ENCODE assay signal across 8 mouse cellular contexts in the genomic region with DNA sequence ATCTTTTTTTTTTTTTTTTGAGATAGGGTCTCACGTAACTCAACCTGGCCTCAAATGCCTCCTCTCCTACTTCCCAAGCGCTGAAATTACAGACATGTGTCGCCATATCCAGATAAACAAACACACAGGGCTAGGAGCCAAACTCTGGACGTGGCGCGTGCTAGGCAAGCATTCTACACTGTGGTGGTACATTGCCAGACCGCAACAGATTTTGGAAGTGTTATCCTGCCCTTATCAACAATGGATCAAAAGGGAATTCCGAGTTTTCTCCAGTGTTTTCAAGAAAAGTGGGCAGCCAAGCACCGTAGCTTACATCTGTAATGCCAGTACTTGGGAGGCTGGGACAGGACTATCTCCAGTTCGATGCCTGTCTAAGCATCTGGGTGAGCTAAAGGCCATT. TPM values are rescaled to one million over a fixed set of nuclear protein-coding genes. Genes with fewer than 3 reads are reported as not detected.
DNase-seq lines count a peak whose midpoint lies in the region; ATAC-seq and TF ChIP-seq lines count a peak whose summit lies in the region.

No protein-coding gene starts in this region.

- WGBS in heart, postnatal 0 days, result 27% methylated on average over 10 of the region's 10 CpGs
- WGBS in hindbrain, embryonic 15.5 days, result 39% methylated on average over 10 of the region's 10 CpGs
- WGBS in midbrain, embryonic 14.5 days, result 46% methylated on average over 10 of the region's 10 CpGs

- TF ChIP-seq EP300 in heart, postnatal 0 days (IDR thresholded peaks at IDR 0.05; ENCODE audit: low read depth), result no peak

- no peak for ATAC-seq in heart, postnatal 0 days (ENCODE audit: insufficient read depth, low read depth)
- no peak for ATAC-seq in hindbrain, embryonic 15.5 days (ENCODE audit: low FRiP score, low read depth)
- ATAC-seq in midbrain, embryonic 14.5 days (ENCODE audit: low FRiP score, low TSS enrichment), result no peak

- peak overlapping the region; percentile 81; the same call in 1 of the 2 replicates for H3K27ac ChIP-seq in heart, postnatal 0 days (ENCODE audit: low read depth)
- H3K27ac ChIP-seq in cortical plate, adult 2 months (ENCODE audit: insufficient read depth, low read length), result no peak overlapping the region
- H3K27ac ChIP-seq in hindbrain, embryonic 15.5 days (replicated peaks), result no peak overlapping the region
- no peak overlapping the region for H3K27ac ChIP-seq in midbrain, embryonic 14.5 days (replicated peaks; ENCODE audit: low read depth, low read length)

- H3K27me3 ChIP-seq in heart, postnatal 0 days (ENCODE audit: control insufficient read depth, insufficient read depth, low read length), result no peaks in the 10 kb centered on the region
- H3K27me3 ChIP-seq in hindbrain, embryonic 15.5 days, result no peaks in the 10 kb centered on the region
- H3K27me3 ChIP-seq in midbrain, embryonic 14.5 days (ENCODE audit: control insufficient read depth, insufficient read depth, low read length), result no peaks in the 10 kb centered on the region

- H3K4me2 ChIP-seq in heart, postnatal 0 days (ENCODE audit: low read depth, low read length), result peak overlapping the region; percentile 78
- H3K4me2 ChIP-seq in hindbrain, embryonic 15.5 days, result peak overlapping the region; percentile 67
- peak overlapping the region; percentile 74 for H3K4me2 ChIP-seq in midbrain, embryonic 14.5 days (ENCODE audit: low read length)

- peak overlapping the region; percentile 67 for H3K4me3 ChIP-seq in heart, postnatal 0 days (ENCODE audit: low read depth, low read length)
- peak overlapping the region; percentile 72 for H3K4me3 ChIP-seq in cortical plate, adult 2 months (ENCODE audit: insufficient read depth, low read length)
- H3K4me3 ChIP-seq in hindbrain, embryonic 15.5 days, result peak overlapping the region; percentile 69
- peak overlapping the region; percentile 54 for H3K4me3 ChIP-seq in midbrain, embryonic 14.5 days (replicated peaks; ENCODE audit: low read depth, low read length)

- H3K4me1 ChIP-seq in heart, postnatal 0 days (ENCODE audit: control insufficient read depth, insufficient read depth), result peaks cover 14% of the 10 kb centered on the region
- H3K4me1 ChIP-seq in cortical plate, adult 2 months (ENCODE audit: control insufficient read depth, insufficient read depth, low read length), result peaks cover 1% of the 10 kb centered on the region; the same call in 1 of the 2 replicates
- peaks cover 33% of the 10 kb centered on the region for H3K4me1 ChIP-seq in hindbrain, embryonic 15.5 days (replicated peaks)
- H3K4me1 ChIP-seq in midbrain, embryonic 14.5 days (ENCODE audit: control insufficient read depth, insufficient read depth, low read length), result peaks cover 18% of the 10 kb centered on the region

- peak overlapping the region; percentile 76 for H3K9ac ChIP-seq in heart, postnatal 0 days (replicated peaks; ENCODE audit: low read depth, low read length)
- H3K9ac ChIP-seq in hindbrain, embryonic 15.5 days, result peak overlapping the region; percentile 71
- H3K9ac ChIP-seq in midbrain, embryonic 14.5 days (replicated peaks; ENCODE audit: low read length), result peak overlapping the region; percentile 54

- no peak for TF ChIP-seq CTCF in heart, postnatal 0 days (IDR thresholded peaks at IDR 0.05; ENCODE audit: low read depth)
- no peak for TF ChIP-seq CTCF in cortical plate, adult 2 months (IDR thresholded peaks at IDR 0.05; ENCODE audit: extremely low read depth, insufficient read depth, low read length)

- no peak for TF ChIP-seq POLR2A in cortical plate, adult 2 months (IDR thresholded peaks at IDR 0.05; ENCODE audit: extremely low read depth, insufficient read depth, low read length)

- no peak for DNase-seq in heart, postnatal 0 days (ENCODE audit: low spot score)
- DNase-seq in heart, postnatal 10 days, result no peak
- DNase-seq in midbrain, embryonic 14.5 days, result no peak
- DNase-seq in urinary bladder, postnatal 4 days (ENCODE audit: low spot score in 2 of 2), result no peak
- no peak for DNase-seq in adrenal gland, postnatal 4 days (ENCODE audit: low spot score in 2 of 2)
- no peak for DNase-seq in right cerebral cortex, adult 2 months (ENCODE audit: low spot score in 2 of 2)

- intact Hi-C loops in heart, postnatal 10 days (cut with DNase I), result loop anchor here (2.0 kb wide), 1 partner anchor 31 kb away; a partner anchor contains a TSS

- no peaks in the 10 kb centered on the region for H3K9me3 ChIP-seq in heart, postnatal 0 days (replicated peaks; ENCODE audit: control insufficient read depth, low read length)
- H3K9me3 ChIP-seq in hindbrain, embryonic 15.5 days, result no peaks in the 10 kb centered on the region
- H3K9me3 ChIP-seq in midbrain, embryonic 14.5 days (ENCODE audit: control insufficient read depth, low read length), result no peaks in the 10 kb centered on the region

- 0 out of 2 replicates have a peak, but pooled peaks cover 3% of the 10 kb centered on the region for H3K36me3 ChIP-seq in heart, postnatal 0 days (replicated peaks; ENCODE audit: control insufficient read depth, insufficient read depth, low read length)
- no peaks in the 10 kb centered on the region for H3K36me3 ChIP-seq in hindbrain, embryonic 15.5 days
- peaks cover 5% of the 10 kb centered on the region; the same call in 1 of the 2 replicates for H3K36me3 ChIP-seq in midbrain, embryonic 14.5 days (ENCODE audit: control insufficient read depth, insufficient read depth, low read length)

RNA-seq across cellular contexts. Expression of a gene that starts 1.0 kb away (rescaled TPM):
- 146 and 154 TPM in 2 replicates for total RNA-seq in heart, postnatal 0 days (2014; rRNA removed; ENCODE audit: low replicate concordance)
- polyA plus RNA-seq in heart, postnatal 0 days (2015; fragmentation: Nextera tagmentation; extraction: Ambion mirVana), result 89.5 and 100 TPM in 2 replicates
- 100 to 1,000 TPM in 1 of 2 experiments, 10 to 100 TPM in 1; 94.3 to 104 TPM for total RNA-seq in heart, postnatal 10 days (2021)
- polyA plus RNA-seq in cortical plate, adult 2 months (2012; rRNA removed), result 63.7 and 66.1 TPM in 2 replicates
- 43.6 and 44.9 TPM in 2 replicates for polyA plus RNA-seq in hindbrain, embryonic 15.5 days (2015; fragmentation: Nextera tagmentation; extraction: Ambion mirVana)
- polyA plus RNA-seq in midbrain, embryonic 14.5 days (2014; fragmentation: Nextera tagmentation; extraction: Ambion mirVana), result 40.6 and 46.3 TPM in 2 replicates
- 100 to 1,000 TPM; 103 to 112 TPM for total RNA-seq in adrenal gland, postnatal 4 days (2021)

RNA-seq across cellular contexts. Expression of a gene that starts 1.2 kb away (rescaled TPM):
- 20.1 and 20.3 TPM in 2 replicates for total RNA-seq in heart, postnatal 0 days (2014; rRNA removed; ENCODE audit: low replicate concordance)
- polyA plus RNA-seq in heart, postnatal 0 days (2015; fragmentation: Nextera tagmentation; extraction: Ambion mirVana), result 27.7 and 28.2 TPM in 2 replicates
- 10 to 100 TPM; 17.9 to 20.6 TPM for total RNA-seq in heart, postnatal 10 days (2021)
- polyA plus RNA-seq in cortical plate, adult 2 months (2012; rRNA removed), result 31.3 and 31.5 TPM in 2 replicates
- polyA plus RNA-seq in hindbrain, embryonic 15.5 days (2015; fragmentation: Nextera tagmentation; extraction: Ambion mirVana), result 39.3 and 41.8 TPM in 2 replicates
- polyA plus RNA-seq in midbrain, embryonic 14.5 days (2014; fragmentation: Nextera tagmentation; extraction: Ambion mirVana), result 38.3 and 41.3 TPM in 2 replicates
- 10 to 100 TPM; 50.6 to 53.0 TPM for total RNA-seq in adrenal gland, postnatal 4 days (2021)

RNA-seq across cellular contexts. Expression of a gene that starts 17.2 kb away (rescaled TPM):
- not detected in 2 replicates for total RNA-seq in heart, postnatal 0 days (2014; rRNA removed; ENCODE audit: low replicate concordance)
- polyA plus RNA-seq in heart, postnatal 0 days (2015; fragmentation: Nextera tagmentation; extraction: Ambion mirVana), result 0.77 and 1.2 TPM in 2 replicates
- not detected for total RNA-seq in heart, postnatal 10 days (2021)
- 30.3 and 37.6 TPM in 2 replicates for polyA plus RNA-seq in cortical plate, adult 2 months (2012; rRNA removed)
- polyA plus RNA-seq in hindbrain, embryonic 15.5 days (2015; fragmentation: Nextera tagmentation; extraction: Ambion mirVana), result 65.6 and 72.7 TPM in 2 replicates
- polyA plus RNA-seq in midbrain, embryonic 14.5 days (2014; fragmentation: Nextera tagmentation; extraction: Ambion mirVana), result 32.8 and 46.5 TPM in 2 replicates
- total RNA-seq in adrenal gland, postnatal 4 days (2021), result 1 to 10 TPM in 1 of 2 experiments, under 1 TPM in 1; 0.76 to 1.9 TPM

RNA-seq across cellular contexts. Expression of a gene that starts 22.8 kb away (rescaled TPM):
- total RNA-seq in heart, postnatal 0 days (2014; rRNA removed; ENCODE audit: low replicate concordance), result 5.0 and 11.4 TPM in 2 replicates
- 26.5 and 26.7 TPM in 2 replicates for polyA plus RNA-seq in heart, postnatal 0 days (2015; fragmentation: Nextera tagmentation; extraction: Ambion mirVana)
- total RNA-seq in heart, postnatal 10 days (2021), result 10 to 100 TPM; 12.3 to 14.3 TPM
- 38.8 and 42.4 TPM in 2 replicates for polyA plus RNA-seq in cortical plate, adult 2 months (2012; rRNA removed)
- polyA plus RNA-seq in hindbrain, embryonic 15.5 days (2015; fragmentation: Nextera tagmentation; extraction: Ambion mirVana), result 41.1 and 42.8 TPM in 2 replicates
- 44.3 and 47.9 TPM in 2 replicates for polyA plus RNA-seq in midbrain, embryonic 14.5 days (2014; fragmentation: Nextera tagmentation; extraction: Ambion mirVana)
- 10 to 100 TPM; 21.5 to 24.1 TPM for total RNA-seq in adrenal gland, postnatal 4 days (2021)

RNA-seq across cellular contexts. Expression of a gene that starts 29.0 kb away (rescaled TPM):
- 10.4 and 10.7 TPM in 2 replicates for total RNA-seq in heart, postnatal 0 days (2014; rRNA removed; ENCODE audit: low replicate concordance)
- polyA plus RNA-seq in heart, postnatal 0 days (2015; fragmentation: Nextera tagmentation; extraction: Ambion mirVana), result 2.6 TPM in 2 replicates
- total RNA-seq in heart, postnatal 10 days (2021), result 10 to 100 TPM; 43.6 to 45.5 TPM
- 5.6 and 6.2 TPM in 2 replicates for polyA plus RNA-seq in cortical plate, adult 2 months (2012; rRNA removed)
- 0.84 and 0.87 TPM in 2 replicates for polyA plus RNA-seq in hindbrain, embryonic 15.5 days (2015; fragmentation: Nextera tagmentation; extraction: Ambion mirVana)
- polyA plus RNA-seq in midbrain, embryonic 14.5 days (2014; fragmentation: Nextera tagmentation; extraction: Ambion mirVana), result 0.67 and 1.1 TPM in 2 replicates
- 10 to 100 TPM; 47.3 to 48.9 TPM for total RNA-seq in adrenal gland, postnatal 4 days (2021)

Comparison
In these comparisons a context has a peak if more than half of its experiments do, and no peak if none do; other contexts are left out.
1. RNA of a gene that starts 17.2 kb away (polyA plus RNA-seq): 65.6 to 72.7 TPM in hindbrain, embryonic 15.5 days, 30.3 to 37.6 TPM in cortical plate, adult 2 months and 32.8 to 46.5 TPM in midbrain, embryonic 14.5 days; 0.77 to 1.2 TPM in heart, postnatal 0 days; every median in the first group is over 10 times any median in the second.
2. Peak in every context shown above with its lines, with median percentiles within 50 percentile points of each other: H3K4me2 ChIP-seq, H3K4me3 ChIP-seq and H3K9ac ChIP-seq.